Mouse (Mus musculus): ENCODE data around the gene Lrrc74b.
"Not testable (repeated sequence)": the region's sequence is repeated elsewhere in the genome, so short reads cannot be mapped to it uniquely, and the experiment has no call there.

Gene Lrrc74b

DNA sequence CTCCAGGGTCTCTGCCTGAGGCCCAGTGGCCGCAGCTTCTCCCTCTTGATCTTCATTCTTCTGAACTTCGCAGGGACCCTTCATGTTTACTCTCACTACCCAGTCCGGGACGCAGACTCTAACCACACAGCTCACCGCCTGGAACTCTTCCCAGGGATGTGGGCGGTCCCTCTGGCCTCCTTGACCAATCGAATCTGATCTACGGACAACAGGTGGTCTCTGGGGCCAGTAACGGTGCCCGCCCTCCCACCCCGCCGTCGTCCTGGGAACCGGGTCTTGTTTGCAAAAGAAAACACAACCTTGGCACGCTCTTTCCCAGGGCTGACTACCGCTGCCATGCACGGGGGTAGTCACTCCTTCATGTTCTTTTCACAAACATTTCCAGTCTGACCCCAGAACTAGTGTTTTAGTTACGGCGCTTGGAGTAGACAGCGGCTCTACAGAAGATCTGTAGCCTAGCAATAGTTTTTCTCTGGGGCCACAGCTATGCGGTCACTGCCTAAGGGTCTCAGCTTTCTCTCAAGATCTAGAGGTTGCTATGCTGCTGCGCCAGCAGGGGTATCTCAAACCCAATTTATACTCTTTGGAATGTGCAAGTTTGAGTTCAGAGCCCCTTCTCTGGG lies at the start of gene Lrrc74b:
TSS of gene Lrrc74b (minus strand) at position 120 of the 623 bp plus-strand sequence.
- DNase-seq (ENCODE audit: low read depth, low spot score), result peak; percentile 88

DNA sequence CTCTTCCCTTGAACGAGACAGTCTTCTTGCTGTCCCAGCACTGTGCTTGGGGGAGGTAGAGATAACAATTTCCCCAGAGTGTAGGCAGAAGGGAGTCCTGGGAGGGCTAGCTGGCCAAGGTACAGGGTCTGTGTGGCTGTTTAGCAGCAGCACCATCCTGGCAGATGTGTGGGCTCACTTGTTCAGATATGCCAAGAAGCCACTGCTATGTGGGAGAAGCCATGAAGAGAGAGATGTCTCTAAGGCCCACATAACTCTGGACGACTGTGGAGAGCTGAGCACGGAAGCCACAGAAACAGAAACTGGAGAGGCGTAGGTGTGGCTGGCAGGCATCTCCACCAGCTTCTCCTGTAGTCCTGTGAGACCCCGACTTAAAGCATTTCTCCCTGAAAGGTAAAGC lies 44.6 kb upstream of the Lrrc74b start:
- no peak for DNase-seq (ENCODE audit: low read depth, low spot score)

DNA sequence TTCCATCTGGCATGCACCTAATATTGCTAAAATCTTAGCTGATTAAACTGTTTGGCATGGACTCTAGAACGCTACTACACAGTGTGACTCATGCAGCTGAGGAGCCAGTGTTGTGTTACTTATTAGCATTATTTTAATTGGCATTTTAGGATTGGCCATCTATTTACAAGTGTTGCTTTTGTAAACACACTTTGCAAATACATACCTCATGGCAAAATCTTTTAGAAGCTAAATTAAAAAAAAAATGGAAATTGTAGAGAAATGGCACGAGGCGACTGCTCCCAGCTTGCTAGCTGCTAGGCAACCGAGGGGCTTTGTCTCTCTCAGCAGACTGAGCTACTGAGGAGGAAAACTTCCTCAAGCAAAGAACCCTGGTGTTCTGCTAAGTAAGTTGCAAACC lies 43.9 kb upstream of the Lrrc74b start:
- DNase-seq (ENCODE audit: low read depth, low spot score), result no peak

- no peak for DNase-seq (ENCODE audit: low read depth, low spot score)
Measured at GRCm38 (mm10) chr16:17600944-17601562, 40.0 kb upstream of the Lrrc74b start.

GRCm38 (mm10) chr16:17590731-17591130 lies 29.7 kb upstream of the Lrrc74b start:
- DNase-seq (ENCODE audit: low read depth, low spot score), result peak; percentile 41

DNA sequence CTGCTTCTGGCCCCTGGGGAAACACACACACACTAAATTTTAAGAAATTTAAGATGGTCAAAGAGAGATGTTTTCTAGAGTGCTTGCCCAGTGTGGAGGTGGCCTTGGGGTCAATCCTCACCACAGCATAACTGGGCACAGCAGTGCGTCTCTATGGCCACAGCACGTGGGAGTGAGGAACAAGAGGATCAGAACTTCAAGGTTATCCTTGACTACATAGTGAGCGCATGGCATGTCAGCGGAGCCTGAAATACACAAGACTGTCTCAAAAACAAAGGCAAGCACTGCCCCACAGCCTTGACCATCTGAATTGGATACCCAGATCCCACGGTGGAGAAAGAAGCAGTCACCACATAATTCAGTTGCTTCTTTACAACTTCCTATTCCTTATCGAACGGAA lies 23.5 kb upstream of the Lrrc74b start:
- no peak for DNase-seq (ENCODE audit: low read depth, low spot score)

DNA sequence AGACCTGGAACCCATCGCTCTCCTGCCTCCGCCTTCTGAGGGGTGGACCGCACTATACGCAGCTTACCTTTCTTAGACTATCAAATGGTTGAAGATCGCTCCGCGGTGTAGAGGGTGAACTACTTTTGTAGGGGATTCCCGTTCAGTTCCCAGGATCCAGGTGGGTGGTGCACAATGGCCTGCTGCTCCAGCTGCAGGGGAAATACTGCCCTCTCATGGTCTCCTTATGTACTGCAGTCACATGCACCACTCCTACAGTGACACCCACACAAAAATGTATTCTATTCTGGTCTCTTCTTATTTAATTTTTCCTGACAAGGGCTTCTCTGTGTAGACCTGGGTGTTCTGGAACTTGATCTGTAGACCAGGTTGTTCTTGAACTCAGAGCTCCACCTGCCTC lies 22.0 kb upstream of the Lrrc74b start, which contains the start of gene Slc7a4:
TSS of gene Slc7a4 (minus strand) at position 151 of the 400 bp plus-strand sequence.
- peak; percentile 62 for DNase-seq (ENCODE audit: low read depth, low spot score)

DNA sequence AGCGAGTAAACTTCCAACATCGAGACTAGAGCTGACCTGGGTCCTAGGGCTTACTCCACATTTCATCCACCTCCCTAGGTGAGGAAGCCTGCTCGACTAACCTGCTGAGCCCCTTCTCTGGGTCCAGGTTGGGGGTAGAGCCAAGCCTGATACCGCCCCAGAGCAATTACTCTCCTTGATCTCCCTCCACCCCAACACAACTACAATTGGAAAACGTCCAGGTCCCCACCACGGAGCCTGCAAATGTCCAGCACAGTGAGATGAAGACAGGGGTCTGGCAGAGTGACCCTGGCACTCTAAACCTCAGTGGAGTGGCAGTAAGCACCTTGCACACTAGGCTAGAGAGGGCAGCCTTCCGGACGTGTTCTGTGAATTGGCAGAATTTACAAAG lies 15.8 kb upstream of the Lrrc74b start:
- no peak for DNase-seq (ENCODE audit: low read depth, low spot score)

DNA sequence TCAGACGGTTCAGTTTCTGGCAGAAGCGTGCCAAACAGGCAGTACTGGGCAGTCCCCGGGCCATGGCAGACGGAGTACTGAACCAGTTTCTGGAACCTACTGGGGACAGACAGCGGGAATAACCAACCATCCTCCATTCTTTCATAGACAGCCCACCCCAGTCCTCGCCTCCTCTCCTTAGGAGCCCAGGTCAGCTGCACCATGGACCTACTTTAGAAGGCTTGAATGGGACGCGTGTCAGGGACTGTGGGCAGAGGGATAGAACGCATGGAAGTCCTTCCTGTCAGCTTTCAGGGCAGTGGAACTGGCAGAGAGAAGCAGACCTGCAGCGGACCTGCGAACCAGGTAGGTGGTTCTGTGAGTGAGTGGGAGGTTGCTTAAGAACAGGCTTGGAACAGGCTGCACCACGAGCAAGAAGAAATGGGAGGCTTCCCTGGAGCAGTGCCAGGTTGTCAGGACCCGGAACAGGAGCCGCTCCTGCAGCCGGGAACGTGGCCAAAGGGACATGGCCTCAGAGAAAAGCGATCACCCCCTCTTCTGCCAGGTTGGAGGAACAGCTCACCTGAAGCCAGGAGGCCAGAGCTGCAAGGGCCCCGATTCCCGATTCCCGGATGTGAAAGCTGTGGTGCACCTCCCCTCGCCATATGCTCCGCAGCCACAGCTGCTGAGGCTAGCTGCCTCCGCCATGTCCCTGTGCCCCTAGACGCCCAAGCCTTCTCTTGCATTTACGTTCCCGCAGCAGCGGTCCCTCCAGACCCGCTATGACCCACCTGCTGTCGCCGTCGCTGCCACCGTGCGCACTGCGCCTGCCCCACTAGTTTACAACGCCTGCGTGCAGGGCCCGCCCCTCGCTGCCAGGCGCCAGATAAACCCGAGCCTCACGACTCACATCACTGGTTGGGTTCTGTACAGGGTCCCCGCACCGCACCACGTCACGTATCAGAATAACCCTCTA lies 15.1 kb upstream of the Lrrc74b start:
- peak; percentile 31 for DNase-seq (ENCODE audit: low read depth, low spot score)

DNA sequence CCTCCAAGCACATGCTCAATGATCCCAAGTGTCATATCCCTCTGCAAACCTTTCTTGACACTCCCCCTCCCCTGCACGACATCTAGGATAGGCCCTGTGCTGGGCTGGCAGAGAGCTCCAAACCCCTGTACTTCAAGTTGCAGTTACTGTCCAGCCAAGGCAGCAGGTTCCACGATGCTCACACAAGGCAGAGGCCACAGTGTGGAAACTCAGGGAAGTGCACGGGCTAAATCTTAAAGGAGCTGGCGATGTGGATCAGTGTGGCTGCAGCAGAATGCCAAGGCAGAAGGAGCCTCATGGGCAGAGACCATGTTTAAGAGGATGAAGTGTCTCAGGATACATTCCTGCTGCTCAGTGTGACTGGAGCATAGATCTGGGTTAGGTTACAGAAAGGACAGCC lies 5.1 kb upstream of the Lrrc74b start:
- no peak for DNase-seq (ENCODE audit: low read depth, low spot score)

- no peak for DNase-seq (ENCODE audit: low read depth, low spot score)
Measured at GRCm38 (mm10) chr16:17564771-17565170, 3.7 kb upstream of the Lrrc74b start.

DNA sequence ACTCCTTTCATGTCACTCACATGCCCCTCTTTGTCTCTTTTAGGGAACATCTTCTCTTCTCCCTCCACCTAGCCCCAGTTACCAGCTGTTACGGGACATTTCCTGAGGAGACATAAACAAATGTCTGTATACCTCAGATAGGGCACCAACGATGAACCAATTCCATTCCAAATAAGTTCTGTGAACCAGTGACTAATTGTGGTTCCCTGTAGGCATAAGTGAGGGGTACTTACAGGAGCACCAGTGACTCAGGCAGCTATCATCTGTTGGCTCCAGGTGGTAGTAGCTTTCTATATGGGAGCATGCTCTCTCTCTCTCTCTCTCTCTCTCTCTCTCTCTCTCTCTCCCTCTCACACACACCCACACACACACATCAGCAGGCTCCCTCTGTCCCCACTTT lies 3.2 kb upstream of the Lrrc74b start:
- DNase-seq (ENCODE audit: low read depth, low spot score), result no peak

GRCm38 (mm10) chr16:17563580-17563979 lies 2.5 kb upstream of the Lrrc74b start:
- no peak for DNase-seq (ENCODE audit: low read depth, low spot score)

- DNase-seq (ENCODE audit: low read depth, low spot score), result peak; percentile 60
Measured at GRCm38 (mm10) chr16:17561751-17562208, 733 bp upstream of the Lrrc74b start, which contains the start of gene P2rx6. Gene P2rx6 (plus strand): TSS chr16:17561885.

- DNase-seq (ENCODE audit: low read depth, low spot score), result no peak
Measured at GRCm38 (mm10) chr16:17559396-17560027, 1.5 kb downstream of the Lrrc74b start.

DNA sequence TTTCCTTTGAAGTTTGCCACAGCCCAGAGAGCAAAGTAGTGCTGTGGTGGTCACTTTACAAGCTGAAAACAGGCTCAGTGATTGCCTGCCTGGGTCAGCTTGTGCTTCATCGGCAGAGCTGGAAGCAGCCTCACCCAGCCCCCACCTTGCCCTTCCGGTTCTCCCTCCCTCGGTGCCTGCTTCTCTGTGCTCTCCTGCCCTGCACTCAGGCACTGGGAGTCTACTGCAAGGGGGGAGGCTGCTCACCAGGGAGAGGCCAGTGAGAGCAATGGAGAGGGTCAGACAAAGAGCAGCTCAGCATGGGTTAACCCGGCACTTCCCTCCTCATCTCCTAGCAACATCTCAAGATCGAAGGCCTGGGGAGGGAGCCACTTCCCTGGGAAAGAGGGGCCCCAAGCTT lies 2.2 kb downstream of the Lrrc74b start:
- DNase-seq (ENCODE audit: low read depth, low spot score), result no peak

GRCm38 (mm10) chr16:17557947-17558480 lies 3.0 kb downstream of the Lrrc74b start:
- peak; percentile 72 for DNase-seq (ENCODE audit: low read depth, low spot score)

GRCm38 (mm10) chr16:17556907-17557306 lies 4.1 kb downstream of the Lrrc74b start:
- no peak for DNase-seq (ENCODE audit: low read depth, low spot score)

DNA sequence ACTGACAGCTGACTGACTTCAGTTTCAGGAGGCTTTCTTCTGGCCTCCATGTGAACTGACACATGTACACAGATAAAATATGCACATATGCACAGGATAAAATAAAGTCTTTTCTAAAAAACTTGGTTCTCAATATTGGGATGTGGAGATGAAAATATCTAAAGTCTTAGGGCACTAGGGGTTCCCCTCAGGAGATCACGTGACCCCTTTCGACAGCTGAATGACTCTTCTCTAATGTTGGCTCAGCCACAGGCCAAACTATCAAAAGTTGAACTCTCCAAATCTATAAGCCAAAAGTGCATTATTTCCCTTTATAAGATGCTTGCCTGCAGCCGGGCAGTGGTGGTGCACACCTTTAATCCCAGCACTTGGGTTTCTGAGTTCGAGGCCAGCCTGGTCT lies 4.9 kb downstream of the Lrrc74b start:
- DNase-seq (ENCODE audit: low read depth, low spot score), result no peak

DNA sequence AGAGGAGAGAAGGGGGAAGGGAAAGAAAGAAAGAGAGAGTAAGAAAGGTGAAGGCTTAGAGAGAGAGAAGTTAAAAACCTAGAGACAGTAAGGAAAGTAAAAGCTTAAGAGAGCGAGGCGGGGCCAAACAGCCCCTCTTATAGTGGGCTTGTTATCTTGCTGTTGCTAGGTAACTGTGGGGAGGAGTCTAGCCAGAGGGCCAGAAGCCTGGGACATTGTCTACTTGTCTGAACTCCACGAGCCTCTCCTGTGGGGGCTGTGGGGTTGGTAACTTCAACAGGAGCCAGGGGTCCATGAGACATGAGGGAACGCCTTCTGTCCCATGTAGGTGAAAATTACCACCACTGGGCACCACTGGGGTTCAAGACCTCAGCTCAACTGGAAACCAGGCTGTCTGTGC lies 6.3 kb downstream of the Lrrc74b start:
- not testable (repeated sequence) for DNase-seq (ENCODE audit: low read depth, low spot score)

- DNase-seq (ENCODE audit: low read depth, low spot score), result peak; percentile 76
Measured at GRCm38 (mm10) chr16:17553910-17554685, 6.9 kb downstream of the Lrrc74b start.
